Mouse (Mus musculus): ENCODE measurements around the gene Mrto4.

DNA sequence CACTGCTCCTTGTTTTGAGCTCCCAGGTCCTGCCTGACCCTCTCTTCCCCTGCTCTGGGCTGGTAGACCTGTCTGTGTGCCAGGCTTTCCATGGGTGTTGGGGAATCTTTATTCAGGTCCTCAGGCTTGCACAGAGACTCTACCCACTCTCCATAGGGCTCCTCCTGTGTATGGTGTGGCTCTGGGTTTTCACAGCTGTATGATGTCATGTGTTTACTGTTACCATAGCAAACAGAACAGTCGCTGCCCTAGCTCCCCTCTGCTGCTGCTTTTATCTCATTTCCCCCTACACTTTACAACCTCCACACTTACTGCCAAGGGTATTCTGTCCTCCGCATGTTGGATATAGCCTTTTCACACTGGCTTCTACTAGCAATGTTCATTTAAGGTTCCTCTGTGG is 43.1 kb upstream of the Mrto4 start:
- TF ChIP-seq CTCF (IDR thresholded peaks at IDR 0.05) (no peak), EP300 (IDR thresholded peaks at IDR 0.05) (no peak)
